Mouse (Mus musculus) limb, embryonic 10.5 days (tissue): ENCODE results near the gene Terf2. TPM values are rescaled to one million over a fixed set of nuclear protein-coding genes. Genes with fewer than 3 reads are reported as not detected.
"Not testable (repeated sequence)": the region's sequence is repeated elsewhere in the genome, so short reads cannot be mapped to it uniquely, and the experiment has no call there.

Experiments
- DNase-seq: peaks from one replicate; pipeline ENCODE4 v3.0.0-alpha.2; 2017; ENCODE audit warnings: low spot score
- H3K27ac ChIP-seq: fragments of 300-500 bp; sonication (generic); 2 replicates; pipeline ENCODE4 v1.5.1; 2016; ENCODE audit warnings: mild to moderate bottlenecking
- H3K27me3 ChIP-seq: fragments of 300-500 bp; sonication (generic); 2 replicates; pipeline ENCODE4 v1.6.1; 2016; ENCODE audit warnings: low read depth, mild to moderate bottlenecking; ENCODE audit not compliant: poor library complexity, severe bottlenecking
- H3K36me3 ChIP-seq: fragments of 300-500 bp; sonication (generic); 2 replicates; pipeline ENCODE4 v1.6.1; 2016; ENCODE audit warnings: mild to moderate bottlenecking, moderate library complexity
- H3K4me1 ChIP-seq: fragments of 300-500 bp; sonication (generic); 2 replicates; pipeline ENCODE4 v1.6.1; 2016
- H3K4me3 ChIP-seq: fragments of 300-500 bp; sonication (generic); 2 replicates; pipeline ENCODE4 v1.5.1; 2016; ENCODE audit warnings: mild to moderate bottlenecking, moderate library complexity
- H3K9me3 ChIP-seq: fragments of 300-500 bp; sonication (generic); replicated peaks from 2 replicates; pipeline ENCODE4 v1.6.1; 2016; ENCODE audit warnings: mild to moderate bottlenecking
- WGBS: fragments of 180-500 bp; shearing (Covaris S2); methylation state at CpG from one replicate; pipeline ENCODE4 v1.1.7; 2016; 5-methylcytosine and 5-hydroxymethylcytosine counted together
- microRNA-seq: library from miRNA; unstranded; fragments of <30 nt; microRNA quantifications from one replicate; pipeline ENCODE4, GENCODE M21; 2017
- polyA plus RNA-seq: library from polyadenylated mRNA; unstranded; fragments of >200 nt; fragmentation: Nextera tagmentation; extraction: Ambion mirVana; gene quantifications from 2 replicates; pipeline ENCODE4 v1.2.1, GENCODE M21; 2016

Gene Terf2
- polyA plus RNA-seq, 1 experiment from 2014 or later, result 18.1 TPM

GRCm38 (mm10) chr8:107040632-107041031 is 55.7 kb downstream of the Terf2 start:
- no peak overlapping the region for H3K27ac ChIP-seq
- H3K36me3 ChIP-seq, result peaks cover 86% of the 10 kb centered on the region

GRCm38 (mm10) chr8:107036626-107037025 is 59.7 kb downstream of the Terf2 start:
- H3K27ac ChIP-seq, result no peak overlapping the region
- DNase-seq, result no peak
- H3K4me3 ChIP-seq, result no peak overlapping the region
- H3K4me1 ChIP-seq, result peaks cover 14% of the 10 kb centered on the region
- H3K9me3 ChIP-seq, result no peaks in the 10 kb centered on the region
- H3K36me3 ChIP-seq, result peaks cover 51% of the 10 kb centered on the region
- 88% methylated on average over 8 of the region's 8 CpGs for WGBS
- H3K27me3 ChIP-seq, result no peaks in the 10 kb centered on the region

More at GRCm38 (mm10) chr8:107040632-107041031, 55.7 kb downstream of the Terf2 start:
- Histone ChIP-seq H3K27me3 (no peaks in the 10 kb centered on the region), H3K9me3 (no peaks in the 10 kb centered on the region), H3K4me1 (no peaks in the 10 kb centered on the region; the same call in 1 of the 2 replicates), H3K4me3 (no peak overlapping the region)
- WGBS, result 83% methylated on average over 7 of the region's 7 CpGs
- DNase-seq, result no peak

- no peak for DNase-seq
- 93% methylated on average over 3 of the region's 3 CpGs for WGBS
- Histone ChIP-seq H3K27ac (no peak overlapping the region), H3K4me3 (no peak overlapping the region), H3K27me3 (no peaks in the 10 kb centered on the region), H3K9me3 (no peaks in the 10 kb centered on the region), H3K36me3 (peaks cover 41% of the 10 kb centered on the region), H3K4me1 (peaks cover 21% of the 10 kb centered on the region)
These were observed 60.7 kb downstream of the Terf2 start for GRCm38 (mm10) chr8:107035641-107036040.

- not testable (repeated sequence) for H3K27me3 ChIP-seq, H3K4me3 ChIP-seq, H3K9me3 ChIP-seq, H3K27ac ChIP-seq, DNase-seq
- 92% methylated on average over 2 of the region's 2 CpGs for WGBS
- peaks cover 25% of the 10 kb centered on the region for H3K4me1 ChIP-seq
- H3K36me3 ChIP-seq, result peaks cover 22% of the 10 kb centered on the region
These were observed 62.7 kb downstream of the Terf2 start for GRCm38 (mm10) chr8:107033609-107034008.

GRCm38 (mm10) chr8:107031577-107032090 is 64.7 kb downstream of the Terf2 start:
- H3K4me1 ChIP-seq, result peaks cover 25% of the 10 kb centered on the region
- under 1% methylated on average over 40 of the region's 40 CpGs for WGBS
- no peak for DNase-seq

GRCm38 (mm10) chr8:107030650-107031576 is 65.4 kb downstream of the Terf2 start, which contains the start of gene Vps4a:
TSS of gene Vps4a (plus strand) at chr8:107031222.
- WGBS, result 4% methylated on average over 66 of the region's 66 CpGs
- H3K4me1 ChIP-seq, result peaks cover 25% of the 10 kb centered on the region
- peak within 1 kb of the TSS; percentile 98 for H3K4me3 ChIP-seq

More at GRCm38 (mm10) chr8:107031577-107032090, 64.7 kb downstream of the Terf2 start:
- Histone ChIP-seq H3K9me3 (no peaks in the 10 kb centered on the region), H3K27me3 (no peaks in the 10 kb centered on the region), H3K4me3 (peak overlapping the region; percentile 98), H3K27ac (peak overlapping the region; percentile 91), H3K36me3 (peaks cover 13% of the 10 kb centered on the region)

GRCm38 (mm10) chr8:107030058-107030457 is 66.3 kb downstream of the Terf2 start:
- no peak for DNase-seq
- Histone ChIP-seq H3K36me3 (no peaks in the 10 kb centered on the region), H3K27me3 (no peaks in the 10 kb centered on the region), H3K9me3 (no peaks in the 10 kb centered on the region), H3K4me3 (no peak overlapping the region), H3K27ac (no peak overlapping the region), H3K4me1 (peaks cover 25% of the 10 kb centered on the region)
- 75% methylated on average over 5 of the region's 5 CpGs for WGBS

More at GRCm38 (mm10) chr8:107030650-107031576, 65.4 kb downstream of the Terf2 start, which contains the start of gene Vps4a:
- Histone ChIP-seq H3K9me3 (no peaks in the 10 kb centered on the region), H3K27ac (peak within 1 kb of the TSS; percentile 91), H3K27me3 (no peaks in the 10 kb centered on the region), H3K36me3 (peaks cover 7% of the 10 kb centered on the region)
- DNase-seq, result peak; percentile 96

- Histone ChIP-seq H3K27me3 (no peaks in the 10 kb centered on the region), H3K36me3 (no peaks in the 10 kb centered on the region), H3K4me1 (peaks cover 25% of the 10 kb centered on the region), H3K9me3 (no peaks in the 10 kb centered on the region), H3K27ac (no peak overlapping the region), H3K4me3 (no peak overlapping the region)
- DNase-seq, result no peak
- WGBS, result 84% methylated on average over 3 of the region's 3 CpGs
These were observed 67.0 kb downstream of the Terf2 start for GRCm38 (mm10) chr8:107029310-107029709.

GRCm38 (mm10) chr8:107023479-107023878 is 72.9 kb downstream of the Terf2 start:
- Histone ChIP-seq H3K9me3 (no peaks in the 10 kb centered on the region), H3K4me3 (no peak overlapping the region), H3K36me3 (no peaks in the 10 kb centered on the region), H3K27me3 (no peaks in the 10 kb centered on the region), H3K4me1 (no peaks in the 10 kb centered on the region), H3K27ac (no peak overlapping the region)
- no peak for DNase-seq
- 90% methylated on average over 8 of the region's 8 CpGs for WGBS

Small RNAs within 50 kb of the gene (microRNA-seq; reads per million reads assigned to microRNA genes)
- 1.8 reads per million for gene Mir7075

Other genes with a start within 250 kb of the Terf2 start
- gene Has3, start 226.3 kb downstream of the Terf2 start, polyA plus RNA-seq, result 0.06 and 0.13 TPM in 2 replicates
- 84.7 and 107 TPM in 2 replicates for gene Utp4, start 202.9 kb downstream of the Terf2 start, polyA plus RNA-seq
- gene Sntb2, start 160.8 kb downstream of the Terf2 start, polyA plus RNA-seq, result 15.8 and 15.9 TPM in 2 replicates
- gene Vps4a, start 65.3 kb downstream of the Terf2 start, polyA plus RNA-seq, result 56.4 and 67.5 TPM in 2 replicates
- 61.1 and 64.5 TPM in 2 replicates for gene Pdf, start 47.9 kb downstream of the Terf2 start, polyA plus RNA-seq
- gene Cog8, start 39.9 kb downstream of the Terf2 start, polyA plus RNA-seq, result 41.8 and 46.1 TPM in 2 replicates
- gene Nip7, start 39.7 kb downstream of the Terf2 start, polyA plus RNA-seq, result 122 and 143 TPM in 2 replicates
- gene Tmed6, start 30.9 kb downstream of the Terf2 start, polyA plus RNA-seq, result 0.34 TPM in 1 of 2 replicates, not detected in the other
- gene Cyb5b, start 54.1 kb upstream of the Terf2 start, polyA plus RNA-seq, result 126 and 128 TPM in 2 replicates
- 10.0 and 13.0 TPM in 2 replicates for gene Nfat5, start 196.9 kb upstream of the Terf2 start, polyA plus RNA-seq